Mouse (Mus musculus): ENCODE results near the gene Synpo2l.

The Synpo2l gene

DNA sequence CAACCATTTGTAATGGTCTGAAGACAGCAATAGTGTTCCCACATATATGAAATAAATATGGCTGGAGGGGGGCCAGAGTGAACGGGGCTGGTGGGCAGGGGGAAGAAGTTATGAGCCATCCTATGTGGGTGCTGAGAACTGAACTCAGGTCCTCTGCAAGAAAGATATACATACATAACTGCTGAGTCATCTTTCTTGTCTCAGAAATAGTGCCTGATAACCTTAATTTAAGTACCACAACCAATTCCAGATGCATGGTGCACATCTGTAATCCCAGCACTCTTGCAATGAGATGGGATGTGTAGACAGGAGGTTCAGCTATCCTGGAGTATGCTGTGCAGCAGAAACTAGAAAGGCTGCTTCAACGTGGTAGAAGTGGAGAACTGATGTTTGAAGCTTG is 13.6 kb upstream of the Synpo2l start:
- DNase-seq (ENCODE audit: low read depth): no peak

DNA sequence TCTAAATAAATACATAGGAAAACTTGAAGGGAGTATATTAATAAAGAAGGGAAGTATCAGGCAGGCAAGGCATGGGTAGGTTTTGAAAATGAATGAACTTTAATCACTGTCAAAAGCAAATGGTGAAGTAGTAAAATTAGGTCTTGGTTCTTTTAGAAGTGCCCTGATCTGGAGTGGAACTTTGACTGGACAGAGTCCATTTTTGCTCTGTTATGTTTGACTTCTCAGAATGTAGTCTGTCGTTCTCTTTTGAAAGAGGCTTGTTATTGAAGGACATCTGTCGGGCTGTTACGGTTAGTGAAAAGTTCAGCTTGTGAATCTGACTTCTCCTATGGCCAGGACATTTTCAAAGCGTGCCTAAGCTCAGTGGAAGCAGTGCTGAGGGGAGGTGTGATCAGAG is 9.8 kb upstream of the Synpo2l start:
- DNase-seq (ENCODE audit: low read depth): no peak

DNA sequence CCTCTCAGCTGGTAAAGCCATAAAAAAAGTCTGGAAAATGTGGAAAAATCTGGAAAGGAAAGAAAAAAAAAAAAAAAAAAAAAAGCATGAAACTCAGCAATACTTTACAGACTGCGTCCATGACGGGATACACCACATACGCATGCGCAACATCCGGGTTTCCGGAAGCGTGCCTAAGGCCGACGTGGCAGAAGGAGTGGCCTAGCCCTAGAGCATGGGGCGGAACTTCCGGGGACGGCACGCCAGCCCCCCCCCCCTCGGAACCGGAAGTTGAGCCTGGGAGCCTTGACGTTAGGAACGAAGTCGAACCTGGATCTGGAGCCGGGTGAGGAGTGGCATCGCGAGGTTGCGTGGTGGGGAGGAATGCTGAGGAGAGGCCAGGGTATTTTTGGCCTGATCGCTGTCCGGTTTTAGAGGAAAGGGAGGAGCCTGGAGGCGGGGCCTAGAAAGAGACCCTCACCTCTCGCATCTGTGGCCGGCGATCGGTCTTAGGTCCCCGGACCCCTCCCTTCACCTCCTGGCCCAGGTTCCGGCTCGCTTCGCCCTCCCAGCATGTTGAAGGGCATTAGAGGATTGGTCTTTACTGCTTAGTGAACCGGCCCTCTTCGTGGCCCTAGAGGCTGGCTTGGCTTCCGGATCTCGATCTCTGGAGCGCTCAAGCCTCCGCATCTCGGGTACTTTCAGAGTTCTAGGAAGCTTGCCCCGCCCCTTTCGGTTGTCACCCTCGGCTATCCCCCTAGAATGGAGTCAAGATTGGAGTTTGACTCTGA is 6.1 kb upstream of the Synpo2l start, which contains the start of gene Sec24c:
Sec24c (plus strand) TSS at position 245 of the 770 bp plus-strand sequence.
- DNase-seq (ENCODE audit: low read depth): peak; percentile 99

DNA sequence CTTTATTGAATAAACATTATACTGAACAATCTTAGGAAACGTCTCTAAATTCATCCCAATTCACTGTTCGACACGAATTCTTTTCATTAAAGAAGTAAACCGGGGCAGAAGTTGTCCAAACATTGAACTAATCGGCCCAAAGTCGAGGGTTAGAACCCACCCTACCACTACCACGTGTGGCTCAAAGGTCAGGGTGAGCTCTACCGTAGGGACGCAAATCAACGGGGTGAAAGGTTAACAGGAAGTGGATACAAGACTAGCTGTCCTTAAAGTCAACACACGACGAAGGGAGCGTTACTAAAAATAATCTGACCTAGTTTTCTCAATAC is 5.5 kb upstream of the Synpo2l start:
- DNase-seq (ENCODE audit: low read depth): no peak

DNA sequence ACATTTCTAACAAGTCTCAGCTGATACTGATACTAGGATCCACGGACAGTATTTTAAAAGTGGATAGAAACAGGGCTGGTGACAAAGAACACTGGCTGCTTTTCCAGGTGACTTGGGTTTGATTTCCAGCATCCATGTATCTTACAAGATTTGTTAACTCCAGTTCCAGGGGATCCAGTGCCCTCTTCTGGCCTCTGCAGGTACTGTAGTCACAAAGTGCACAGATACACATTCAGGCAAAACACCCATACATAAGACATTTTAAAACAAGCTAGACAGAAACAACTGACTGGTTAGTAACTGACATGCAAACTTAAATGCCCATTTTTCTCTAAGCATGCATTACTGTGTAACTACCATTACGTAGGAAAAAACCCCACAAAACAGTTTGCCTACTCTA is 4.8 kb upstream of the Synpo2l start:
- DNase-seq (ENCODE audit: low read depth): peak; percentile 50

DNA sequence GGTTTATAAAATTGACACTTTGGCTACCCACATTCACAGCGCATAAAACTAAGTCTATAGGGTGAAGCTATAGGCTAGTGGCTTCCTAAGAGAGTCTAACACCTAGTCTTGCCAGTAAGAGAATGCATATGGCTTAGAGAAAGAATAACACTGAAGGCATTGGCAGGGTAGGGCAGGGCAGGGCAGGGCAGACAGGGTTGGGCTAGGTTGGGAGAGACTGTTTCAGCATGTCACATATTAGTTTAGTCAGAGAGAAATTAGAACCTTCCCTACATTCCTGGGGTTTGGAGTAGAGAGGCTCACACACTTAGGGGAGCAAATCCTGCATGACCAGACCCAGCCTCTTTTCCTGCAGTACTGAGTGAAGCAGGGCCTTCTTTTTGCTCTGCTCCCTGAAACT is 685 bp downstream of the Synpo2l start:
- DNase-seq (ENCODE audit: low read depth): no peak

DNA sequence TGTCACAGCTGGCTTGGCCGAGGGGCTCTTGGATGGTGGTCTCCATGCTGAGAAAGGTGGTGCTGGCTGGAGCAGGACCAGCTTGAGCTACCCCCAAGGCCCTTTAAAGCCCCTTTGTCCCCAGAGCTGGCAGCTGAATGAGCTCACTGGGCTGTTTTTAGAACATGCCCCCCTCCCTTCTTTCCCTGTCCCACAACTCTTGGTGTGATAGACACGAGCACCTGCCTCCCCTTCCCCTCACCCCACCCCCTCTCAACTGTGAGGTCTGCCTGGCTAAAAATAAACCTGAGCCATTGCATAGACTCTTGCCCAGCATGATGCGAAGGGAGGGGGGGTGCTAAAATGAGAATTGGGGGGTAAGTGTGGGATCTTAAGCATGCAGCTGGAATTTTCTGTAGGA is 3.7 kb downstream of the Synpo2l start:
- no peak for DNase-seq (ENCODE audit: low read depth)

DNA sequence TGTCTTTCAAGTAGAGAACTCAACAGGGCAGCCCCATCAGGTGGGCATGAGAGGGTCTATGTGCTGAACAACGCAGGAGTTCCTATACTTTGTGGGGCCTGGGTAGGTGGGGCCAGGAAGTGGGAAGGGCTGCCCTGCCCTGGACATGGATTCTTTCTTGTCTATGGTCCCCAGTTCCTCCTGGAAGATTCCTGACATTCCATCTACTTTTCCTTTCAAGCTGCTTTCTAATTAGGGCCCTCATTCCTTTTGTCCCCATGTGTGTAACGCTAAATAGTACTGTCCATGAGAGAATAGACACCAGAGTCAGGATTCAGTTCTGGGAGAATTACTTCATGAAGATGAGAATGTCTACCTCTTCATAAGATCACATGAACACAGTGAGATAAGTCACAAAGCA is 4.6 kb downstream of the Synpo2l start:
- no peak for DNase-seq (ENCODE audit: low read depth)

DNA sequence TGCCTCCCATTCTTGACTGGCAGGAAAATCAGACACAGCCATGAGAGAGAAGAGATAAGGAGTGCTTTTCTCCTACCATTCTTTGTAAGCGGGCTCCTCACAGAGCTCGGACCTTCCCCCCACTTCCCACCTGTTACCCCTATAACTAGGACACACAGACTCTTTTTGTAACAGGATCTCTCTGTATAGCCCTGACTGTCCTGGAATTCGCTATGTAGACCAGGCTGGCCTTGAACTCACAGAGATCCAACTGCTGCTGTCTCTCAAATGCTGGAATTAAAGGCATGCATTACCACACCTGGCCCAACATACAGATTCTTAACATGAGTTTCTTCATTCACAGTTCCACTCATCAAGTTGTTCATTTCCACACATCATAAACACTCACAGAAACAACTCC is 5.4 kb downstream of the Synpo2l start:
- no peak for DNase-seq (ENCODE audit: low read depth)

DNA sequence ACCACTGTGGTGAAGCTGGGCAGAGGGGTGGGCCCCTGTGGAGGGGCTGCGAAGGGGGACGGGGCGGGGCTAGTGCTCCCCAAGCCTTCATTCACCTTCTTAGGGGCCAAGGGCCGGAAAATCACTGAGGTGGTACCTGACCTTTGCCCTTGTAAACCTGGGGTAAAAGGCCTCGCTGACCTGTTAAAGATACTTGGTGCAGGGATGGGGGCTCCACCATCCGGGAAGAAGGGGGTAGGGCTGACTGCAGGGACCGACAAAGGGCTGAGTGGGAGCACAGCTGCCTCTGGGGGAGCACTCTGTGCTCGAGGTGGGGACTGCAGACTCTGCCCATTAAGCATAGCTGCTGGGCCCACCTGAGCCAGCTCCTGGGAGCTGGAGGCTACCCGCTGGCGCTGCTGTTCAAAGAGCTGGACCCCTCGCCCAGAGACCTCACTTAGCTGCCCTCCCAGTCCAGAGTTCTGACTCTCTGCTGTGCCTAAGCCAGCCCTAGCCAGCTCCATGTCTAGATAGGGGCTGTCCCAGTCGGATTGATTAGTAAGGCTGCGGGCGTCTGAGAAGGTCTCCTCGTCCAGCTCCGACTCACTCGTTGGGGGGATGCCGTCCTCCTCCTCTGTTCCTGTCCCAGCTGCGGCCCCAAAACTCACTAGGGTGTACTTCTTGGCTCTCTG is 6.4 kb downstream of the Synpo2l start:
- DNase-seq (ENCODE audit: low read depth): no peak

DNA sequence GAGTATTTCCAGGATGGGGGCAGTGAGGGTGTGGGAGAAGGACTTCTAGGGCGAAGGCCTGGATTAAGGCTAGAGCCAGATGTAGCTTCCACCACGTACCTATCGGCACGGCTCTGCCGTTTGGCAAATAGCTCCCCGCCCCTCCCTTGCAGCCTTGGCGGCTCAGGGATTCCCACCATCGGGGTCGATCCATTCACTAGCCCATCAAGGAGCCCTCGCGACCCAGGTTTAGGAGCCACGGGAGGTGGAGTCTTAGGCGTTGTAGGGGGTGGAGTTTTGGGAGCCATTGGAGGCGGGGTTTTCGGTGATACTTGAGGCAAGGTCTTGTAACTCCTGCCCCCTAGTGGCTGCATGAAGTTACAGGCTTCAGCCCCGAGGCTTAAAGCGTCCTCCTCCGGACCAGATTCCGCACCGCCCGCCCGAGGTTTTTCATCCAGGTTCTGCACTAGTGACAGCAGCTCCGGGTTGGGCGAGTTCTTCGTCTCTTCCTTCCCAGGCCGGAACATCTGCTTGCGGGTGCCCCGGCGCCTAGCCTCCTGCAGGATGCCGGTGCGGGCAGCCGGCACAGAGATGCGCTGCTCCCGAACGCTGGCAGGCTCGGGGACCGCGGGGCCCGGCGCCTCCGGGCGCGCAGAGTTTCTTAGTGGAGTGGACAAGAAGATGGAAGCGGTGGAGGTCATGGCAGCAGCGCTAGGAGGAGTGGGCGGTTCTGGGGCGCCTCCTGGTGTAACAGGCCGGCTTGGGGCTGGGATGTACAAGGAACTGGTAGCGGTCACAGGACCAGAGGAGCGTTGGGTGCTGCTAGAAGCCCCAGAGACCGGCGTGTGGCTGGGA is 7.1 kb downstream of the Synpo2l start:
- DNase-seq (ENCODE audit: low read depth): peak; percentile 96

DNA sequence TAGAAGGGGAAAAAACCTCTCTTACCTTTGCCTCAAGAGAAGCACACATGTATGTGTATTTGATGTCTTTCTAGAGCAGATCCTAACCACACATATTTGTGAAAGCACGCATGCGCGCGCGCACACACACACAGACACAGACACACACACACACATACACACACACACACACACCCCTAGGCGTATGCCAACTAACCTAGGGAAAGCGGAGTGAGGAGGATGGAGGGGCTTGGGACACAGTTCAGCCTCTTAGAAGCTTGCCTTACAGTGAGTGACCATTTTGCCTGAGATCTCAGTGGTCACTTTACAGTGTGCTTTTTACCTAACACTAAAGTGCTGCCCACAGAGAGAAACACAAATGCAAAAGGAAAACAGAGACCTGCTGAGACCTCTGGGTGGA is 8.5 kb downstream of the Synpo2l start:
- DNase-seq (ENCODE audit: low read depth): no peak

DNA sequence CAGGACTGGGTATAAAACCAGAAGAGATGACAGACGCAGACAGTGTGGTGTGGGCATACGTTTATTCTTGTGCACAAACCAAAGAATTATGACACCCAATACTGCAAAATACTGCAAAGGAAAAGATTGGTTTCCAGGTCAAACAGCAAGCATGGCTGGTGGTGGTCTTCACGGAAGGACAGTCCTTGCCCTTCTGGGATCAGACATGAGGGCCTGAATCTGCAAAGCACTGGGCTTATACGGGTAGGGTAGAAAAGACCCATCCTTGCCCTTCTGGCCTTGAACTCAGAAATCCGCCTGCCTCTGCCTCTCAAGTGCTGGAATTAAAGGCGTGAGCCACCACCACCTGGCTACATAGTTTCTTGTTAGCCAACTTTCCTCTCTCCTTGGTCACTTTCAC is 9.3 kb downstream of the Synpo2l start:
- DNase-seq (ENCODE audit: low read depth): no peak

DNA sequence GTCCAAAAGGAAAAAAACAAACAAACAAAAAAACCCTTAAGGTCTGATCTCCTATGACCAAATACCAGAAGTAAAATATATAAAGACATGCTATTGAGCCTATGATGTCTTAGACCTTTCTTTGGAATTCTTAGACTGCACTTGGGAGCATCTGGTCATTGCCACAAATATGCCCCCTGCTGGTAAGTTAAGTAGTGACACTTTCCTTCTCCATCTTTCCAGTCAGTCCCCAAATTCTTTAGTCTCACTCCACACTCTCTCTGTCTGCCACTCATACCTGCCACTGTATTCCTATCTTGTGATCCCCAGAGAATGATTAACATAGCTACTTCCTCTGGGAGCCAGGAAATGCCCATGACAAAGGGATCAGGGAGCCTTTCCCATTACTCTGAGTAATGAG is 9.8 kb downstream of the Synpo2l start:
- DNase-seq (ENCODE audit: low read depth): peak; percentile 31

DNA sequence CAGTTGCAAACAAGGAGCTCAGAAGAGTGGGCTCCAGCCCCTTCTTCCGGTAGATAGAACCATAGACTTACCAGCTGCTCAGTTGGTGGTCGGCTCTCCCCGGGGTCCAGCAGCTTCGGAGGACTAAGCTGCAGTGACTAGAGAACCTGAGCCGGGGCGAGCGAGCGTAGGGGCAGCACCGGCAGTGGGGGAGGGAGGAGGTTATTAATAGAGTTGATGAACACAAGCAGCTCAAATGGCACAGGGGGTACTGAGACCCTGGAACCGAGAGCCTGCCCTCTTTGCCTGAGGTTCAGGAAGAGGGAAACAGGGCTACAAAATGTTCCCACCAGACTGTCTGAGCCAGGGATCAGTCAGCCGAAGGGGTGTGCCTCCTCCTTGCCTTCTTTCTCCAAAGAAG is 11.8 kb downstream of the Synpo2l start, which contains the start of gene Myoz1:
Myoz1 (minus strand) TSS at position 180 of the 400 bp plus-strand sequence.
- no peak for DNase-seq (ENCODE audit: low read depth)

DNA sequence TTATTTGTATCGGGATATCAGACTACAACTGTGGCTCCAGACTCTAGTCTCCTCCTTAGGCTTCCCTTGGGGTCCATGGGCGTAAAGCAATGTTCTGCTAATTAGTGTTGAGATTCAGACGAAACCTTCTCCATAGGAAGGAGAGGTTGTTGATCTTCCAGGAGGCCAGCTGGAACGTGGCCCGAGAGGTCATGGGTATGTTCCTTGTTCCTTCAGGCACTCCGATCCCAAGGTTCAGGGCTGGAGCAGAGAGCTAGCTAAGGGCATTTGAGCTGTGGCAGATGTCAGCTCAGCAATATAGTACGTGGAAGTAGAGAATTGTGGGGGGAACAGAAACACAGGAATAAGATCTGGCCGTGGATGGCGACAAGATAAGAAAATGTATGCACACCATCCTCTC is 12.4 kb downstream of the Synpo2l start:
- no peak for DNase-seq (ENCODE audit: low read depth)

DNA sequence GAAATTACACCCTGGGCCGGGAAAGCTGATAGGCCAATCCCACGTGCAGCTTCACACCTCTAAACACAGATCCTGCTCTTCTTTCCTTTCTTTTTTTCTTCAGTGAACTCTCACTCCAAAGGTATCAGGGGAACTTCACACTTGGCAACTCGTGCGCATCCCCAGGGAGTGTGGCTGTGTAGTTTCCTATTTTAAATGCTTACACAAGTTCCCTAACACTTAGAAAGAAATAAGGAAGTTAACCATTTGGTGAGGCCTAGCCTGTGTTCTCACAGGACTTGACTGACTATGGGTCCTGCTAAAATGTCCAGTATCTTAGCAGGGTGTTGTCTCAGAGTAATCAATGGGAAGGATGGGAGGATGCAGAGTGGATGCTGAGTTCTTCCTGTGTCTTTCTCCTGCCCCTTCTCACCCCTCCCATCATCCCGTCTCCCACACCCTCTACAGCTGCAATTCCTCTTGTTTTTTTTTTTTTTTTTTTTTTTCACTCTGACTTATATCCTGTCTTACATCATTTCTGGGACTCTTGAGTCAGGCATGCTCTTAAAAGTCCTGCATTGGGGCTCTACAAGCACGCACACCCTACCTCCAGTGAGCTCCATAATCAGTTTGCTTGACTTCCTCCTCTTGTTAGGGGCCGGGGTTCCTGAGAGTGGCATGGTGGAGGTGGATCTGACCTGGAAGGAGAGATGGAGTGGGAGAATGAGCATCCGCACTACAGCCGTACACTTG is 13.3 kb downstream of the Synpo2l start:
- no peak for DNase-seq (ENCODE audit: low read depth)

DNA sequence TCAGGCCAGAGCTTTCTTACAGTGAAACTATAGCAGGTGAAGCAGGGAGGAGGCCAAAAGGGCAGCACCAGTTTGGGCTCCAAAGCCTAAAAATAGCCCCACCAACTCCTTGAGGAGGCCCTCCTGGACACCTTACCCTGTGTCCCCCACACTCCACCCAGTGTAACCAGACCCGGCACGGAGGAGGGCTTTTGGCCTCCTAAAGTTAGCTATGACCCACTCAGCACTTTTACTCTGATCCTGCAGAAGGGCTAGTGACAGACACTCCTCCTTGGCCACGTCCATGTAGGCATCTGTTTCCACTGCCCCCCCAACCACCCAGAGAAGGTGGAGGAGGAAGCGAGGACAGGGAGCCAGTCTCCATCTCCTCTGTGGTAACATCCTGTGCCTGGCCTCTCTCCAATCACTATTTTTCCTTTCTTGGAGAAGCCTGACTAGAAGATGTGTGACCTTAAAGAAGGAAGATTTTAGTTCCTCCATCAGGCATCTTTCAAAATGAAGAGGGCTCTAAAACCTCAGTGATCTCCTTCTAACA is 16.4 kb downstream of the Synpo2l start:
- DNase-seq (ENCODE audit: low read depth): no peak

DNA sequence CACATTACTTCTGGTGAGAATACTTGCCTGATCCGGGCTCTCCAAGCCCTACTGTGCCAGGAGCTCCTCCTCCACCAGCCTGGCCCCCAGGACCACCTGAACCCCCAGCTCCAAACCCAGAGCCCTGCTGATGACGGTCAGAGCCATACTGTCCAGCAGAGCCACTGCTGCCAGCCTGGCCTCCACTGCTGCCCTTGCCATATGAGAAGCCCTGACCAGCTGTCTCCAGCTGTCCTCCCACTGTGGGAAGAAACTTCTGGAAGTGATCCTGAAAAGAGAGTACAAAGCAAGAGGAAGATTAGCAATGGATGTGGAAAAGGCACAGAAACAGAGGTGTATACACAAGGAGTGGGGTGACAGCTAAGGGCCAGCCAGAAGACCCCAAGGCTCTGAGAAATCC is 17.2 kb downstream of the Synpo2l start:
- DNase-seq (ENCODE audit: low read depth): no peak

DNA sequence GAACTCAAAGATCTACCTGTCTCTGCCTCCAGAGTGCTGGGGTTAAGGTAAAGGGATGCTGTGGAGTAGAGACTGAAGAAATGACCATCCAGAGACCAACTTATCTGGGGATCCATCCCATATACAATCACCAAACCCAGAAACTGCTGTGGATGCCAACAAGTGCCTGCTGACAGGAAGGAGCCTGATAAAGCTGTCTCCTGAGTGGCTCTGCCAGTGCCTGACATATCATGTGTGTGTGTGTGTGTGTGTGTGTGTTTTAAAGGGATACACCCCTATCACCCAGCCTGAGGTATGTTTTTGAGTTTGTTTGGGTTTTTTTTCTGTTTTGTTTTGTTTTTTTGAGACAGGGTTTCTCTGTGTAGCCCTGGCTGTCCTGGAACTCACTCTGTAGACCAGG is 21.8 kb downstream of the Synpo2l start:
- DNase-seq (ENCODE audit: low read depth): no peak

DNA sequence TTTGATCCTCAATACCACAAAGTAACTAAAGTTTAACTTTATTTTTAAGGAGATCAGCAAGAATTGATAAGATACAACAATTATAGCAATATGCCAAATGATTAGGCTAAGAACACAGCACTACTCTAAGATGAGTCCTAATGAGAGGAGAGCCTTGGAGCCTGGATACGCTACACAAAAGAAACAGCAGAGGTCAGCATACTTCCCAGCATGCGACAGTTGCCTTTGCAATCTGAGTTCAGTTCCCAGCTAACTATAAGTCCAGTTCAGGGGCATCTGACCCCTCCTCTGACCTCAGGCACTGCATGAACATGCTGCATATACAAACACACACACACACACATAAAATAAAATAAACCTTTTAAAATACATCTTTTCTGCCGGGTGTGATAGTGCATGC is 22.6 kb downstream of the Synpo2l start:
- no peak for DNase-seq (ENCODE audit: low read depth)

DNA sequence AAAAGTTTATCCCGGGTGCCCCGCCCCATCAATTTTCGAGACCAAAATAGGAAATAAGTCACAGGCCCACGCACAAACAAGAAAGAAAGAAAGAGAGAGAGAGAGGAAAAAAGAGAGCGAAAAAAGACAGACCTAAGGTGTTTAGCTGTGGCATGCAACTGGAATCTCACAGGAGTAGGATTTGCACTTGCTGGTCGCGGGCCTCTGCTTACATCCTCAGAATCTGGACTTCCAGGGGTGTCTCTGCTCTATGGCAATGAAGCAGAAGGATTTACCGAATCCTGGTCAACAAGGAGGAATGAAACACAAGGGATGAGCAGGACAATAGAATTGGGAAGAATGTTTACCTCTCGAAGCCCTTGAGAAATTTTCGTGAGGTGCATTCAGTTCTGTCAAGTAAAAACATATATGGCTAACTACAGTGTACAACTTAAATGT is 26.7 kb downstream of the Synpo2l start:
- no peak for DNase-seq (ENCODE audit: low read depth)
